Mouse (Mus musculus) CD4-positive helper T cell, adult 2 months (primary cell): ENCODE data around the gene Gm11487.
"Not testable (repeated sequence)": the region's sequence is repeated elsewhere in the genome, so short reads cannot be mapped to it uniquely, and the experiment has no call there.

Experiments used
- DNase-seq: peaks from one replicate; pipeline ENCODE4 v3.0.0-alpha.2; 2012; ENCODE audit warnings: low read depth, missing footprints, low spot score

Gene Gm11487

GRCm38 (mm10) chr4:73404972-73405371 lies at the start of gene Gm11487:
TSS of gene Gm11487 (minus strand) at chr4:73405072.
- DNase-seq: not testable (repeated sequence)

GRCm38 (mm10) chr4:73444715-73445114 lies 39.8 kb upstream of the Gm11487 start:
- no peak for DNase-seq

GRCm38 (mm10) chr4:73442568-73442967 lies 37.7 kb upstream of the Gm11487 start:
- DNase-seq: no peak

GRCm38 (mm10) chr4:73425903-73426302 lies 21.0 kb upstream of the Gm11487 start:
- no peak for DNase-seq

GRCm38 (mm10) chr4:73423049-73423448 lies 18.2 kb upstream of the Gm11487 start:
- DNase-seq: no peak

GRCm38 (mm10) chr4:73366534-73366933 lies 38.3 kb downstream of the Gm11487 start:
- no peak for DNase-seq
